Mouse (Mus musculus): Measurements from ENCODE around the gene Capns1. TPM values are rescaled to one million over a fixed set of nuclear protein-coding genes. Genes with fewer than 3 reads are reported as not detected.
"Not testable (repeated sequence)": the region's sequence is repeated elsewhere in the genome, so short reads cannot be mapped to it uniquely, and the experiment has no call there.

Gene Capns1
- total RNA-seq, 1 experiment, result 164 TPM

GRCm38 (mm10) chr7:30213881-30214280 is 15.3 kb upstream of the Capns1 start:
- H3K36me3 ChIP-seq (ENCODE audit: control insufficient read depth, insufficient read depth, low read length, poor library complexity, severe bottlenecking), result no peaks in the 10 kb centered on the region
- peaks cover 0 to 2% of the 10 kb centered on the region in 2 experiments; a peak in 1 of 4 replicates for H3K4me1 ChIP-seq (ENCODE audit: control insufficient read depth in 2 of 2, insufficient read depth in 2 of 2, low read length in 2 of 2, poor library complexity in 1 of 2)
- H3K4me3 ChIP-seq (ENCODE audit: insufficient read depth in 1 of 2, low read depth in 1 of 2, low read length in 2 of 2, poor library complexity in 1 of 2, severe bottlenecking in 1 of 2), result no peak overlapping the region
- DNase-seq (ENCODE audit: low read depth, low spot score), result no peak
- TF ChIP-seq ZNF384 (IDR thresholded peaks at IDR 0.05; ENCODE audit: low read depth, low read length) (no peak), HCFC1 (IDR thresholded peaks at IDR 0.05; ENCODE audit: borderline replicate concordance, insufficient read depth, low read length) (no peak), CHD2 (IDR thresholded peaks at IDR 0.05; ENCODE audit: low read depth, low read length) (no peak), MAFK (IDR thresholded peaks at IDR 0.05; ENCODE audit: insufficient read depth, low read depth, low read length) (no peak), ZC3H11A (IDR thresholded peaks at IDR 0.05; ENCODE audit: borderline replicate concordance, low read depth, low read length) (no peak)
- in situ Hi-C loops (cut with MboI; ENCODE audit: low sequenced_read_pairs in 2 of 2, unreplicated experiment in 2 of 2), result loop anchor here in 1 of 2 experiments (10.0 kb wide), 1 partner anchor 59 kb away; no protein-coding TSS in a partner anchor
- no peaks in the 10 kb centered on the region for H3K9me3 ChIP-seq (ENCODE audit: control insufficient read depth, insufficient read depth, low read depth, low read length)
- no peak overlapping the region for H3K9ac ChIP-seq (ENCODE audit: insufficient read depth, low read depth, low read length, poor library complexity, severe bottlenecking)
- H3K27ac ChIP-seq (ENCODE audit: insufficient read depth, low read depth, low read length, poor library complexity, severe bottlenecking), result no peak overlapping the region

DNA sequence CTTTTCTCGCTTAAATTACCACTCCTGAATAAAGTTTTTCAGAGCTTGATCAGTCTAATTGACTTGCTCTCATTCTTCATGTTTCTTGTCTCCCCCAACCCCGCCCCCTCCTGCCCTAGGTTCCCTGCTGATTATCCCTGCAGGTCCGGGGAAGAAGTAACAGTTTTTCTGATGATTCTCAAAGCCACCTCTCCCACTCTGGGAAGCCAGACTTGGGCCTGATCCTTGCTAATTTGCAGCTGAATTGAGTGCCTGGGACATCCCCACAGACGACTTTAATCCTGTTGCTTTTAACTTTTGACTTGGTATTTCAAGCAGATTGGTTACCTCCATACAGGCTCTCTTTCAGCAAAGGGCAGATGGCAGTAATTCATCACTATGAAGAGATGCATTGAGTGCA is 12.4 kb upstream of the Capns1 start:
- no peak for DNase-seq (ENCODE audit: low read depth, low spot score)
- in situ Hi-C loops (cut with MboI; ENCODE audit: low sequenced_read_pairs in 2 of 2, unreplicated experiment in 2 of 2), result loop anchor here in 1 of 2 experiments (10.0 kb wide), 1 partner anchor 56 kb away; no protein-coding TSS in a partner anchor
- TF ChIP-seq CHD2 (IDR thresholded peaks at IDR 0.05; ENCODE audit: low read depth, low read length) (no peak), ZC3H11A (IDR thresholded peaks at IDR 0.05; ENCODE audit: borderline replicate concordance, low read depth, low read length) (no peak), MAFK (IDR thresholded peaks at IDR 0.05; ENCODE audit: insufficient read depth, low read depth, low read length) (no peak), HCFC1 (IDR thresholded peaks at IDR 0.05; ENCODE audit: borderline replicate concordance, insufficient read depth, low read length) (no peak), ZNF384 (IDR thresholded peaks at IDR 0.05; ENCODE audit: low read depth, low read length) (no peak)
- H3K27ac ChIP-seq (ENCODE audit: insufficient read depth, low read depth, low read length, poor library complexity, severe bottlenecking), result peak overlapping the region; percentile 63; the same call in 1 of the 2 replicates
- H3K9me3 ChIP-seq (ENCODE audit: control insufficient read depth, insufficient read depth, low read depth, low read length), result no peaks in the 10 kb centered on the region
- H3K36me3 ChIP-seq (ENCODE audit: control insufficient read depth, insufficient read depth, low read length, poor library complexity, severe bottlenecking), result no peaks in the 10 kb centered on the region
- H3K9ac ChIP-seq (ENCODE audit: insufficient read depth, low read depth, low read length, poor library complexity, severe bottlenecking), result no peak overlapping the region
- H3K4me3 ChIP-seq (ENCODE audit: insufficient read depth in 1 of 2, low read depth in 1 of 2, low read length in 2 of 2, poor library complexity in 1 of 2, severe bottlenecking in 1 of 2), result no peak overlapping the region
- H3K4me1 ChIP-seq (ENCODE audit: control insufficient read depth in 2 of 2, insufficient read depth in 2 of 2, low read length in 2 of 2, poor library complexity in 1 of 2), result no peaks in the 10 kb centered on the region

DNA sequence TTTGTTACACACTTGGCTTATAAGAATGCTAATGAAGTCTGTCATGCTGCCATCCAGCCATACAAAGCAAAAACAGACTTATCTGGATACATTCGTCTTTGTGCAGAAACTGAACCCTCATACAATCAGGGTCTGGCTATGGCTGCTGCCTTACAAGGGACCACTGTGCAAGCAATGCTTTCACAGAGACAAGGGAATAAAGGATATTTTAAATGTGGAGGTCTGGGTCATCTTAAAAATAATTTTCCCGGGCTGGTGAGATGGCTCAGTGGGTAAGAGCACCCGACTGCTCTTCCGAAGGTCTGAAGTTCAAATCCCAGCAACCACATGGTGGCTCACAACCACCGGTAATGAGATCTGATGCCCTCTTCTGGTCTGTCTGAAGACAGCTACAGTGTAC is 7.8 kb upstream of the Capns1 start:
- H3K4me3 ChIP-seq (ENCODE audit: insufficient read depth in 1 of 2, low read depth in 1 of 2, low read length in 2 of 2, poor library complexity in 1 of 2, severe bottlenecking in 1 of 2); H3K27ac ChIP-seq (ENCODE audit: insufficient read depth, low read depth, low read length, poor library complexity, severe bottlenecking); DNase-seq (ENCODE audit: low read depth, low spot score); in situ Hi-C loops (cut with MboI; ENCODE audit: low sequenced_read_pairs in 2 of 2, unreplicated experiment in 2 of 2); H3K9ac ChIP-seq (ENCODE audit: insufficient read depth, low read depth, low read length, poor library complexity, severe bottlenecking); H3K36me3 ChIP-seq (ENCODE audit: control insufficient read depth, insufficient read depth, low read length, poor library complexity, severe bottlenecking); H3K9me3 ChIP-seq (ENCODE audit: control insufficient read depth, insufficient read depth, low read depth, low read length): not testable (repeated sequence)
- H3K4me1 ChIP-seq (ENCODE audit: control insufficient read depth in 2 of 2, insufficient read depth in 2 of 2, low read length in 2 of 2, poor library complexity in 1 of 2), result peaks cover 1 to 12% of the 10 kb centered on the region in 2 experiments; a peak in 3 of 4 replicates

- H3K9ac ChIP-seq (ENCODE audit: insufficient read depth, low read depth, low read length, poor library complexity, severe bottlenecking), result no peak overlapping the region
- in situ Hi-C loops (cut with MboI; ENCODE audit: low sequenced_read_pairs in 2 of 2, unreplicated experiment in 2 of 2), result no loop called here
- no peaks in the 10 kb centered on the region for H3K9me3 ChIP-seq (ENCODE audit: control insufficient read depth, insufficient read depth, low read depth, low read length)
- H3K36me3 ChIP-seq (ENCODE audit: control insufficient read depth, insufficient read depth, low read length, poor library complexity, severe bottlenecking), result no peaks in the 10 kb centered on the region
- DNase-seq (ENCODE audit: low read depth, low spot score), result no peak
- H3K27ac ChIP-seq (ENCODE audit: insufficient read depth, low read depth, low read length, poor library complexity, severe bottlenecking), result no peak overlapping the region
- H3K4me3 ChIP-seq (ENCODE audit: insufficient read depth in 1 of 2, low read depth in 1 of 2, low read length in 2 of 2, poor library complexity in 1 of 2, severe bottlenecking in 1 of 2), result no peak overlapping the region
- H3K4me1 ChIP-seq (ENCODE audit: control insufficient read depth in 2 of 2, insufficient read depth in 2 of 2, low read length in 2 of 2, poor library complexity in 1 of 2), result peaks cover 1 to 13% of the 10 kb centered on the region in 2 experiments; a peak in 3 of 4 replicates
- TF ChIP-seq ZC3H11A (IDR thresholded peaks at IDR 0.05; ENCODE audit: borderline replicate concordance, low read depth, low read length) (0 out of 2 replicates have a peak, but pooled peaks have one; percentile 44), ZNF384 (IDR thresholded peaks at IDR 0.05; ENCODE audit: low read depth, low read length) (no peak), CHD2 (IDR thresholded peaks at IDR 0.05; ENCODE audit: low read depth, low read length) (no peak), MAFK (IDR thresholded peaks at IDR 0.05; ENCODE audit: insufficient read depth, low read depth, low read length) (0 out of 2 replicates have a peak, but pooled peaks have one; percentile 43), HCFC1 (IDR thresholded peaks at IDR 0.05; ENCODE audit: borderline replicate concordance, insufficient read depth, low read length) (no peak)
These were observed 6.8 kb upstream of the Capns1 start for GRCm38 (mm10) chr7:30205383-30205782.

DNA sequence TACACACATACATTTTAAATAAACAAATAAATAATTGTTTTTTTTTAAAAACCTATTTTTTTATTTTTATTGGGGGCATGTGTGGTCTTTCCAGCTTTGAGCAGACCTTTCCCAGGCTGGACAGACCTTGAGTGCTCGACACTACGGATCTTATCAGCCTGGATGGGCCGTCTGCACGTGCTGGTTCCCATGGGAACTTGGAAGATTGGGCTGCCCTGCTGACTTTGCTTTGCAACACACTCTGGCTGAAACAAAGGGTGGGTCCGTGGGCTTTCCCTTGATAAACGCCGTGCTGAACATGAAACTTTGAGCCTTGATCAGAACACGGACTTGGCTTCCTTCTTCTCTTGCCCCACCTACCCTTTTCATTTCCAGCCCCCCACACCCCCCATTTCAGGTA is 5.8 kb upstream of the Capns1 start:
- no peak for DNase-seq (ENCODE audit: low read depth, low spot score)
- H3K9ac ChIP-seq (ENCODE audit: insufficient read depth, low read depth, low read length, poor library complexity, severe bottlenecking), result no peak overlapping the region

More for the DNA sequence above, 5.8 kb upstream of the Capns1 start:
- in situ Hi-C loops (cut with MboI; ENCODE audit: low sequenced_read_pairs in 2 of 2, unreplicated experiment in 2 of 2), result no loop called here
- TF ChIP-seq ZC3H11A (IDR thresholded peaks at IDR 0.05; ENCODE audit: borderline replicate concordance, low read depth, low read length), result no peak
- TF ChIP-seq ZNF384 (IDR thresholded peaks at IDR 0.05; ENCODE audit: low read depth, low read length), result no peak
- no peak for TF ChIP-seq CHD2 (IDR thresholded peaks at IDR 0.05; ENCODE audit: low read depth, low read length)
- TF ChIP-seq MAFK (IDR thresholded peaks at IDR 0.05; ENCODE audit: insufficient read depth, low read depth, low read length), result no peak
- TF ChIP-seq HCFC1 (IDR thresholded peaks at IDR 0.05; ENCODE audit: borderline replicate concordance, insufficient read depth, low read length), result no peak
- Histone ChIP-seq H3K4me1 (ENCODE audit: control insufficient read depth in 2 of 2, insufficient read depth in 2 of 2, low read length in 2 of 2, poor library complexity in 1 of 2) (peaks cover 1 to 16% of the 10 kb centered on the region in 2 experiments; a peak in 3 of 4 replicates), H3K4me3 (ENCODE audit: insufficient read depth in 1 of 2, low read depth in 1 of 2, low read length in 2 of 2, poor library complexity in 1 of 2, severe bottlenecking in 1 of 2) (no peak overlapping the region), H3K27ac (ENCODE audit: insufficient read depth, low read depth, low read length, poor library complexity, severe bottlenecking) (no peak overlapping the region; the same call in 1 of the 2 replicates), H3K36me3 (ENCODE audit: control insufficient read depth, insufficient read depth, low read length, poor library complexity, severe bottlenecking) (no peaks in the 10 kb centered on the region), H3K9me3 (ENCODE audit: control insufficient read depth, insufficient read depth, low read depth, low read length) (no peaks in the 10 kb centered on the region)

Measured in ES-E14 (cell line).